Mouse (Mus musculus) layer of hippocampus, adult 2 months (tissue): ENCODE measurements at regions not wholly inside any gene's neighbourhood (a gene's known extent, or its start where the extent isn't known, plus 50 kb on each side); places are given as distances from the start of the nearest gene placed in this dataset.

Experiments
- DNase-seq, 2 experiments: peaks; one replicate each; pipeline ENCODE4 v3.0.0; 2022; ENCODE audit warnings: low spot score in 2 of 2
- H3K27ac ChIP-seq: fragments of 200-600 bp; 2 replicates; pipeline ENCODE4 v1.8.1; 2022
- H3K4me3 ChIP-seq: fragments of 200-600 bp; 2 replicates; pipeline ENCODE4 v1.8.1; 2022; ENCODE audit warnings: mild to moderate bottlenecking
- CTCF ChIP-seq: fragments of 200-600 bp; conservative IDR thresholded peaks from 2 replicates; pipeline ENCODE4 v1.8.1; 2022; ENCODE audit warnings: antibody characterized with exemption, mild to moderate bottlenecking, moderate library complexity

DNA sequence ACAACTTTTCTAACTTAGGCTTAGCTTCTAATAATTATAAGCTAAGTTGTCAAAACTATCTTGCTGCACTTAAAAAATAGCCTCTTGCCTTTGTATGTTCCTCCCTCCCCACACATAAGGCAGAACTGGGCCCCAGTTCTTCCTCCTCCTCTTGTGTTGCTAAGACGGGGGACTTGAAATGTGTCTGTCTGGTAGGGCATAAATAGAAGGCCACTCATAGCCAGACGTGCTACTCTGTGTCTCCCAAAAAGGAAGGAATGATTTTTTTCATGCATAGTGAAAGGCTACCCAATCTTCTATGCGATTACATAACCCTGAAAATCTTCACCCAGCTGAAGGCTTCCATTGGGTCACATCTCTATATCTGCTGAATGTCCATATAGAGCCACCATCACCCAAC is 183.5 kb downstream of the Hsfy2 start:
- Histone ChIP-seq H3K27ac (no peak overlapping the region), H3K4me3 (no peak overlapping the region)
- no peak for TF ChIP-seq CTCF
- DNase-seq = no peak

GRCm38 (mm10) chr1:56442835-56443234 is 194.4 kb downstream of the Hsfy2 start:
- TF ChIP-seq CTCF = no peak
- Histone ChIP-seq H3K27ac (no peak overlapping the region), H3K4me3 (no peak overlapping the region)
- no peak for DNase-seq

DNA sequence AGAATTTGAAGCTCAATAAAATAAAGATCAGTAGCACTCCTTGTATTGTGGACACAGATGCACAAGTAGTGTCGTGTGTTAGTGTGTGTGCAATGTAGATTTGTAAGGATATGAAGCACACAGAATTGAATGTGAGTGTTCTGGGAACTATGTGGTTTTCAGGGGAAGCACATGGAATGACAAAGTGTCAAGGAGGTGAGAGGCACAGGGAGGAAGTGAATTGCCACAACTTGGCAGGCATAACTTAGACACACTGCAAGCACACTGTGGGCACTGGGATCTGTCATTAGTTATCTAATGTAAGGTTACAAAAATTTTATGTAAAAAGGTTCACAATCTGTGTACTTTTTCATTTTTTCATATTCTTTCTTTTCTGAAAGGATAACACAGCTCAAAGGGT is 230.4 kb downstream of the Hsfy2 start:
- TF ChIP-seq CTCF = no peak

GRCm38 (mm10) chr1:56403351-56403750 is 233.9 kb downstream of the Hsfy2 start:
- TF ChIP-seq CTCF = no peak
- H3K4me3 ChIP-seq = no peak overlapping the region
- H3K27ac ChIP-seq = 0 out of 2 replicates have a peak overlapping the region, but pooled peaks have one; percentile 36
- DNase-seq = peak in 1 of 2 experiments; percentile 23

More for the DNA sequence above, 230.4 kb downstream of the Hsfy2 start:
- DNase-seq = no peak
- no peak overlapping the region for H3K4me3 ChIP-seq
- no peak overlapping the region for H3K27ac ChIP-seq

- no peak for DNase-seq
- no peak for TF ChIP-seq CTCF
- H3K4me3 ChIP-seq = no peak overlapping the region
- no peak overlapping the region for H3K27ac ChIP-seq
These were observed 241.4 kb downstream of the Hsfy2 start for GRCm38 (mm10) chr1:56395832-56396231.

DNA sequence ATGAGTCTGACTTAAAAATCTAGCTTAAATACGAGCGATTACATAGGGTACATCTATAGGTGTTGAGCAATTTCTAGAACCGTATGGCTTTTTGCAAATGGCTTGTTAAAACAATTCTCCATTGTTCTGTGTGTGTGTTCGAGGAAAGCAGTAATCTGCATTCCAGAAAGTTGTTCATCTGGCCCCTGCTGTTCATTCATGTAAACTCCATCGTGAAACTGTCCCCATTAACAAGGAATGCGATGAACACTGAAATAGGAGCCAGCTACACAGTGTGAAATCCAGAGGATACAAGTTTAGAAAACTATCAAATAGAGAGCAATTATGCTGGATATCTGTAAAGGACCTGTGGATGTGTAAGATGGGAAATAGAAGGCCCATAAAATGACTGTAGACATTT is 250.1 kb downstream of the Hsfy2 start:
- no peak for TF ChIP-seq CTCF
- H3K27ac ChIP-seq = no peak overlapping the region
- H3K4me3 ChIP-seq = no peak overlapping the region
- DNase-seq = no peak

DNA sequence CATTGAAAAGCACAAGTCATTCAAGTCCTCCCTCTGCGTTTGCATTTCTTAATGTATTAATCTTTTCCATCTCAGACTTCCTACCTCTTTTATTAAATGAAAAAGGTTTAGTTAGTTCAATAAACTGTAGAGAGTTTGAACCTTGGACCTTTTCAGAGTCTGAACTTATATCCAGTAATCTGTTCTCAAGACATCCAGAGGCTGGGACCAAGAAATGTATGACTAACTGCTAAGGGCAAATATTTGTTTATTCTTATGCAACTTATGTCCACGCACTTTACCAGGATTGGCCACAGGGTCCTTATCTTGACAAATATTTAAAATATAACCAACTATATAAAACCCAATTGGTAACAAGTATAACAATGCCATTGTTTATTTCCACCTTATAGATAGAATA is 270.9 kb downstream of the Hsfy2 start:
- DNase-seq = no peak
- H3K4me3 ChIP-seq = no peak overlapping the region
- no peak for TF ChIP-seq CTCF
- no peak overlapping the region for H3K27ac ChIP-seq

- DNase-seq = no peak
- Histone ChIP-seq H3K27ac (no peak overlapping the region), H3K4me3 (no peak overlapping the region)
- TF ChIP-seq CTCF = no peak
These were observed 276.4 kb downstream of the Hsfy2 start for GRCm38 (mm10) chr1:56360857-56361256.

DNA sequence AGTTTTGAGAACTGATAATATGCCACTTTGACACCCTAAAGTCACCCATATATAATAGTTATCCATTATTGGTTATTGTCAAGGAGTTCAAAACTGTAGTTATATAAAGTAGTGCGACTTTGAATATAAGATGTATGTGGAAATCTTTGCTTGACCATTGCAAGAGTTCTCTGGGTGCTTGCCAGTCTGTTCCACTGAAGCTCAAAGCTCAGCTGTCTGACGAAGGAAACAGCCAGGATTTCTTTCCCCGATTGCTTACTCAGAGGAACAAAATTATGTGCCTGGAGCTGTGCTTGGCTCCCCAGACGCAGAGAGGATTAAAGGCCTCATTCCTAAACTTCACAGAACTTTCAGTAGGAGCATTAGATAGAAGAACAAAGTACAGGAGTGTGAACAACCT is 290.6 kb downstream of the Hsfy2 start:
- TF ChIP-seq CTCF = no peak
- Histone ChIP-seq H3K27ac (no peak overlapping the region), H3K4me3 (no peak overlapping the region)
- DNase-seq = no peak

GRCm38 (mm10) chr1:56344952-56345351 is 292.3 kb downstream of the Hsfy2 start:
- Histone ChIP-seq H3K4me3 (no peak overlapping the region), H3K27ac (no peak overlapping the region)
- no peak for TF ChIP-seq CTCF
- peak in 1 of 2 experiments; percentile 1 for DNase-seq

DNA sequence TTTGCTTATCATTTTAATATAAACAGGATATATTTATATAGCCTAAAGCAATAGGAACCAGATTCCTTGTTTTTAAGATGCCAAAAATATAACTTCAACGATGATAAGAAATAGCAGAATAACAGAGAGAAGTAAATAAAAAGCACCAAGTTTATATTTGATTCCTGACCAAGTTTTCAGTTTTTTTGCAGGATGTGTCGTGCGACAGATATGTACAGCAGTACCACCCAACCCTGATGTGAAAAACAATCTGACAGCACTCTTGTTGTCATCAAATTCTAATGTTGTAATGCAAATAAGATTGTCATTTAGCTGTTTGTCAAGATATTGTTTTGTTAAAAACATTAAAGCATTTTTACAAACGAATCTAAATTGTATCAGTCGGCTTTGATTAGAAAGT is 309.9 kb downstream of the Hsfy2 start:
- no peak for DNase-seq
- Histone ChIP-seq H3K4me3 (no peak overlapping the region), H3K27ac (no peak overlapping the region)
- TF ChIP-seq CTCF = no peak

DNA sequence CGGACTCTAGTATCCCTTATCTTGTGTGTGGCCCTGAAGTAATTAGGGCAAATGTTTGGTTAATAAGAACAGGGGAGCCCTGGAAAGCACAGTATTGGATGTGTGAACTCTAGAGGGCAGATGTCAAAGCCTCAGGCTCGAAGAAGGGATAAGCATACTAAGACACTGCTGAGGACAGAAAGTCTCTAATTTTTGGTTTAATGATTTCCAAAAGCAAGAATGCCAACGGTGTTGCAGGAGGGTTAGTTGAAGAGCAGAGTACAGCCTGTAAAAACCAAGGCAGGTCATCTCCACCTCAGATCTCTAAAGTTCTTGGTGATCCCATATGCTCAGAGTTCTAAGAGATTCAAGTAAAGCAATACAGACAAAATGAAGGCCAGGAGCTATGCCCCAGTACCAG is 328.6 kb downstream of the Hsfy2 start:
- no peak overlapping the region for H3K4me3 ChIP-seq
- no peak for DNase-seq
- H3K27ac ChIP-seq = no peak overlapping the region
- no peak for TF ChIP-seq CTCF

GRCm38 (mm10) chr1:56294391-56294790 is 342.8 kb downstream of the Hsfy2 start:
- TF ChIP-seq CTCF = no peak
- Histone ChIP-seq H3K27ac (no peak overlapping the region), H3K4me3 (no peak overlapping the region)
- no peak for DNase-seq

- TF ChIP-seq CTCF = no peak
- no peak overlapping the region for H3K4me3 ChIP-seq
These were observed 347.5 kb downstream of the Hsfy2 start for GRCm38 (mm10) chr1:56289748-56290147.

More at GRCm38 (mm10) chr1:56289748-56290147, 347.5 kb downstream of the Hsfy2 start:
- no peak for DNase-seq
- no peak overlapping the region for H3K27ac ChIP-seq
